Mouse (Mus musculus) brain, embryonic 14.5 days (tissue): Measurements from ENCODE around the gene Lmtk3.

Experiments used
- CTCF ChIP-seq: fragments of 200-500 bp; IDR thresholded peaks from 2 replicates; pipeline ENCODE4 v1.5.1; 2012; ENCODE audit warnings: inconsistent platforms, mild to moderate bottlenecking, moderate library complexity, borderline replicate concordance; ENCODE audit not compliant: insufficient read depth, insufficient read length; ENCODE audit errors: extremely low read depth
- POLR2A ChIP-seq: fragments of 200-500 bp; IDR thresholded peaks from 2 replicates; pipeline ENCODE4 v1.6.1; 2012; ENCODE audit warnings: mild to moderate bottlenecking, inconsistent platforms, borderline replicate concordance; ENCODE audit not compliant: poor library complexity, insufficient read depth, insufficient read length, severe bottlenecking; ENCODE audit errors: extremely low read depth

DNA sequence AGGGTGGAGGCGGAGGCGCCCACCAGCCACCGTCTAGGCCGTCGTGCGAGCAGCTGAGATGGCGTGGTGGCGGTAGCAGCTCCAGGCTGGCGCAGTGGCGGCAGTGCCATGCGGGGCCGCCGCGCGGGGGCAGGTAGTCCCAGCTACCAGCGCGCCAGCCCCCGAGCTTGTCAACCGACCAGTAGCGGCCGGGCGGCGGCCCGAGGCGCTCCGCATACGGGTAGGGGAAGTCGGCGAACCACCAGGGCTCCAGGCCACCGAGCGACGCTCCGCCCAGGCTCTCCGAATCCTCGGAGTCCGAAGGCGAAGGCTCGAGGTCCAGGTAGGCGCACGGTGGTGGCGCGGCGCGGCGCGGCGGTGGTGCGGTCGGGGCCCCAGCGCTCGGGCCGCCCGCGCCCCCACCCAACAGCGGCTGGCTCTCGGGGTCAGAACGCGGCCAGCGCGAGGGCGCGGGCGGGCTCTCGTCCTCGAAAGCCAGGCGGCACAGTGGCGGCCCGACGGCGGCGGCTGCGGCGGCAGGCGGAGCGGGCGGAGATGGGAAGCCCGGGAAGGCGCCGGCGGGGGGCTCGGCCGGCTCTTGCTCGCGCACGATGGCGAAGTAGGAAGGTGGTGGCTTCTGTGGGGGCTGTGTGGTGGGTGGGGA is 49.7 kb downstream of the Lmtk3 start:
- TF ChIP-seq CTCF (no peak), POLR2A (no peak)
